Mouse (Mus musculus) cerebral cortex, adult 2 months (tissue): ENCODE data around the gene Bhlhe41.

Experiments used
- WGBS: fragments of 180-500 bp; shearing (Covaris S2); methylation state at CpG from one replicate; pipeline ENCODE4 v1.1.7; 2018; 5-methylcytosine and 5-hydroxymethylcytosine counted together

Bhlhe41 gene

GRCm38 (mm10) chr6:145865289-145865885, at the start of gene Bhlhe41:
Gene Bhlhe41, minus strand, starts transcription at chr6:145865558.
- under 1% methylated on average over 57 of the region's 57 CpGs for WGBS

GRCm38 (mm10) chr6:145910469-145911426, 45.4 kb upstream of the Bhlhe41 start:
- WGBS: 72% methylated on average over 3 of the region's 3 CpGs

GRCm38 (mm10) chr6:145909943-145910342, 44.6 kb upstream of the Bhlhe41 start:
- 76% methylated on average over 4 of the region's 4 CpGs for WGBS

GRCm38 (mm10) chr6:145906096-145906890, 40.9 kb upstream of the Bhlhe41 start:
- 88% methylated on average over 7 of the region's 7 CpGs for WGBS

- WGBS: 75% methylated on average over 5 of the region's 5 CpGs
Observed at GRCm38 (mm10) chr6:145904616-145905015, 39.3 kb upstream of the Bhlhe41 start.

- 91% methylated on average over 5 of the region's 5 CpGs for WGBS
Observed at GRCm38 (mm10) chr6:145904169-145904568, 38.8 kb upstream of the Bhlhe41 start.

GRCm38 (mm10) chr6:145894669-145895342, 29.4 kb upstream of the Bhlhe41 start:
- WGBS: 46% methylated on average over 8 of the region's 8 CpGs

GRCm38 (mm10) chr6:145893366-145894021, 28.1 kb upstream of the Bhlhe41 start:
- WGBS: 74% methylated on average over 13 of the region's 13 CpGs

- WGBS: 98% methylated on average over 20 of the region's 20 CpGs
Observed at GRCm38 (mm10) chr6:145892381-145893265, 27.3 kb upstream of the Bhlhe41 start.

GRCm38 (mm10) chr6:145891951-145892350, 26.6 kb upstream of the Bhlhe41 start:
- 76% methylated on average over 11 of the region's 11 CpGs for WGBS

GRCm38 (mm10) chr6:145887719-145888118, 22.4 kb upstream of the Bhlhe41 start:
- 93% methylated on average over 6 of the region's 6 CpGs for WGBS

GRCm38 (mm10) chr6:145886277-145886676, 20.9 kb upstream of the Bhlhe41 start:
- 80% methylated on average over 8 of the region's 8 CpGs for WGBS

- WGBS: 87% methylated on average over 4 of the region's 4 CpGs
Observed at GRCm38 (mm10) chr6:145885069-145885468, 19.7 kb upstream of the Bhlhe41 start.

GRCm38 (mm10) chr6:145883668-145884067, 18.3 kb upstream of the Bhlhe41 start:
- WGBS: 81% methylated on average over 4 of the region's 4 CpGs

- WGBS: 93% methylated on average over 1 of the region's 1 CpGs
Observed at GRCm38 (mm10) chr6:145883010-145883409, 17.7 kb upstream of the Bhlhe41 start.

- WGBS: 88% methylated on average over 5 of the region's 5 CpGs
Observed at GRCm38 (mm10) chr6:145880609-145881008, 15.3 kb upstream of the Bhlhe41 start.

GRCm38 (mm10) chr6:145876986-145877735, 11.8 kb upstream of the Bhlhe41 start:
- WGBS: 65% methylated on average over 9 of the region's 9 CpGs

- WGBS: 87% methylated on average over 8 of the region's 8 CpGs
Observed at GRCm38 (mm10) chr6:145873354-145873753, 8.0 kb upstream of the Bhlhe41 start.

- WGBS: 96% methylated on average over 7 of the region's 7 CpGs
Observed at GRCm38 (mm10) chr6:145872010-145872409, 6.7 kb upstream of the Bhlhe41 start.
